Mouse (Mus musculus): ENCODE data around the gene Krt82.

DNA sequence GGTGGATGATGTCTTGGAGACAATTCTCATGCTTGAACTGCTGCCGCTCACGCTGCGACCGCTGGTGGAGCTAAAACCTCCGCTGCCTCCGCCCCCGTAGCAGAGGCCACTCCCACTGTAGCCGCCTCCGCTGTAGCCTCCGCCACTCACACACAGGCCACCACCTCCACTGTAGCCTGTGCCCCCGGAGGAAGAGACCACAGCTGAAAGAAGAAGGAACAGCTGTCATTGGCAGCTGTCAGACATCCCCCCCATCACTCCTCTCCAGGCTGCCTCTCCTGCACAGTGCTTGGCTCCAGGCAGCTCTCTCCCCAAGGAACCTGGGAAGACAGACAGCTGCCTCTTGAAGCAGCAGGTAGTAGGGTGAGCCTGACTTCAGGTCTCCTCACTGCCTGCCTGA is 2.7 kb upstream of the Krt82 start:
- TF ChIP-seq GATA1 (IDR thresholded peaks at IDR 0.05; ENCODE audit: low read length) (no peak), TAL1 (IDR thresholded peaks at IDR 0.05; ENCODE audit: low read length) (no peak)

Data from erythroblast, embryonic 14.5 days (primary cell).